Mouse (Mus musculus): Measurements from ENCODE around the gene Oxsr1. TPM values are rescaled to one million over a fixed set of nuclear protein-coding genes. Genes with fewer than 3 reads are reported as not detected.
"Not testable (repeated sequence)": the region's sequence is repeated elsewhere in the genome, so short reads cannot be mapped to it uniquely, and the experiment has no call there.

The Oxsr1 gene
- total RNA-seq (2017), result 35.4 and 35.5 TPM in 2 replicates

- peak; percentile 94 for ATAC-seq (replicated peaks; ENCODE audit: low read depth, poor library complexity, severe bottlenecking)
Measured at GRCm38 (mm10) chr9:119322289-119323259, at the start of gene Oxsr1. Gene Oxsr1 (minus strand): TSS chr9:119322427.

GRCm38 (mm10) chr9:119371251-119371650 is 49.0 kb upstream of the Oxsr1 start:
- no peak for ATAC-seq (replicated peaks; ENCODE audit: low read depth, poor library complexity, severe bottlenecking)

GRCm38 (mm10) chr9:119370770-119371169 is 48.5 kb upstream of the Oxsr1 start:
- not testable (repeated sequence) for ATAC-seq (replicated peaks; ENCODE audit: low read depth, poor library complexity, severe bottlenecking)

GRCm38 (mm10) chr9:119368367-119368766 is 46.1 kb upstream of the Oxsr1 start:
- ATAC-seq (replicated peaks; ENCODE audit: low read depth, poor library complexity, severe bottlenecking), result no peak

GRCm38 (mm10) chr9:119365284-119365683 is 43.1 kb upstream of the Oxsr1 start, which contains the start of gene Slc22a14:
Gene Slc22a14 (minus strand): TSS chr9:119365553.
- ATAC-seq (replicated peaks; ENCODE audit: low read depth, poor library complexity, severe bottlenecking), result peak; percentile 83

GRCm38 (mm10) chr9:119363229-119363628 is 41.0 kb upstream of the Oxsr1 start:
- no peak for ATAC-seq (replicated peaks; ENCODE audit: low read depth, poor library complexity, severe bottlenecking)

- no peak for ATAC-seq (replicated peaks; ENCODE audit: low read depth, poor library complexity, severe bottlenecking)
Measured at GRCm38 (mm10) chr9:119361416-119361815, 39.2 kb upstream of the Oxsr1 start.

- no peak for ATAC-seq (replicated peaks; ENCODE audit: low read depth, poor library complexity, severe bottlenecking)
Measured at GRCm38 (mm10) chr9:119358058-119358429, 35.8 kb upstream of the Oxsr1 start.

- peak; percentile 99 for ATAC-seq (replicated peaks; ENCODE audit: low read depth, poor library complexity, severe bottlenecking)
Measured at GRCm38 (mm10) chr9:119357331-119358057, 35.3 kb upstream of the Oxsr1 start, which contains the start of gene Xylb. Gene Xylb (plus strand): TSS chr9:119357381.

GRCm38 (mm10) chr9:119355943-119356342 is 33.7 kb upstream of the Oxsr1 start:
- ATAC-seq (replicated peaks; ENCODE audit: low read depth, poor library complexity, severe bottlenecking), result no peak

- no peak for ATAC-seq (replicated peaks; ENCODE audit: low read depth, poor library complexity, severe bottlenecking)
Measured at GRCm38 (mm10) chr9:119353926-119354325, 31.7 kb upstream of the Oxsr1 start.

GRCm38 (mm10) chr9:119352060-119352459 is 29.8 kb upstream of the Oxsr1 start:
- ATAC-seq (replicated peaks; ENCODE audit: low read depth, poor library complexity, severe bottlenecking), result peak; percentile 98

GRCm38 (mm10) chr9:119350947-119351705 is 28.9 kb upstream of the Oxsr1 start:
- ATAC-seq (replicated peaks; ENCODE audit: low read depth, poor library complexity, severe bottlenecking), result no peak

GRCm38 (mm10) chr9:119350531-119350930 is 28.3 kb upstream of the Oxsr1 start:
- no peak for ATAC-seq (replicated peaks; ENCODE audit: low read depth, poor library complexity, severe bottlenecking)

GRCm38 (mm10) chr9:119346376-119346775 is 24.1 kb upstream of the Oxsr1 start:
- ATAC-seq (replicated peaks; ENCODE audit: low read depth, poor library complexity, severe bottlenecking), result no peak

- no peak for ATAC-seq (replicated peaks; ENCODE audit: low read depth, poor library complexity, severe bottlenecking)
Measured at GRCm38 (mm10) chr9:119342728-119343127, 20.5 kb upstream of the Oxsr1 start.

- ATAC-seq (replicated peaks; ENCODE audit: low read depth, poor library complexity, severe bottlenecking), result peak; percentile 92
Measured at GRCm38 (mm10) chr9:119340909-119341816, 18.9 kb upstream of the Oxsr1 start, which contains the start of gene Myd88. Gene Myd88 (minus strand): TSS chr9:119341411.

GRCm38 (mm10) chr9:119340212-119340580 is 18.0 kb upstream of the Oxsr1 start:
- ATAC-seq (replicated peaks; ENCODE audit: low read depth, poor library complexity, severe bottlenecking), result no peak

GRCm38 (mm10) chr9:119339558-119340211 is 17.5 kb upstream of the Oxsr1 start, which contains the start of gene Acaa1a:
Gene Acaa1a (plus strand): TSS chr9:119339676.
- peak; percentile 50 for ATAC-seq (replicated peaks; ENCODE audit: low read depth, poor library complexity, severe bottlenecking)
